Mouse (Mus musculus): ENCODE data around the gene Il11. TPM values are rescaled to one million over a fixed set of nuclear protein-coding genes. Genes with fewer than 3 reads are reported as not detected.
"Not testable (repeated sequence)": the region's sequence is repeated elsewhere in the genome, so short reads cannot be mapped to it uniquely, and the experiment has no call there.

Il11 gene
- polyA plus RNA-seq, 1 experiment from 2014 or later = 0.12 TPM

DNA sequence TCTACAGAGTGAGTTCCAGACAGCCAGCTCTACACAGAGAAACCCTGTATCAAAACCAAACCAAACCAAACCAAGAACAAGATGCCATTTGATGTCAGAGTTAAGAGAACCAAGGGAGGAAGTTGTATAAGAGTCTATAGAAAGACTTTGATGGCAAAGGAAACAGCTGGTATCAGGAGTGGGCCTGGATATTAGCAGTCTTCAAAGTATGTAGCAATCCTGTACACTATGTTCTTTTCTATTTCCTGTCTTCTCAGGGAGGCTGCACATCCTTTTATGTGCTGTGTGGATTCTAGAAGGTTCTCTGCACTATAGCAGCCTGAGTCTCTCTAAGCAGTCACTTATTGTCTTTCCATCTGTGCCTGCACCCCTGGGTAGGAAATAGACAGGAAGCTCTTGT lies 33.9 kb upstream of the Il11 start:
- no peak for ATAC-seq
- Histone ChIP-seq H3K4me2 (replicated peaks; ENCODE audit: low read depth) (no peak overlapping the region), H3K27ac (ENCODE audit: low read depth, low read length) (no peak overlapping the region), H3K9ac (ENCODE audit: low read depth, low read length) (no peak overlapping the region), H3K36me3 (ENCODE audit: control insufficient read depth, insufficient read depth) (no peaks in the 10 kb centered on the region; the same call in 1 of the 2 replicates), H3K4me1 (replicated peaks; ENCODE audit: control insufficient read depth, insufficient read depth, low read length) (no peaks in the 10 kb centered on the region), H3K9me3 (ENCODE audit: control insufficient read depth) (no peaks in the 10 kb centered on the region), H3K27me3 (replicated peaks; ENCODE audit: control insufficient read depth, insufficient read depth, low read length) (no peaks in the 10 kb centered on the region), H3K4me3 (ENCODE audit: low read depth, low read length) (no peak overlapping the region)
- no peak for TF ChIP-seq CTCF (IDR thresholded peaks at IDR 0.05; ENCODE audit: low read depth)

DNA sequence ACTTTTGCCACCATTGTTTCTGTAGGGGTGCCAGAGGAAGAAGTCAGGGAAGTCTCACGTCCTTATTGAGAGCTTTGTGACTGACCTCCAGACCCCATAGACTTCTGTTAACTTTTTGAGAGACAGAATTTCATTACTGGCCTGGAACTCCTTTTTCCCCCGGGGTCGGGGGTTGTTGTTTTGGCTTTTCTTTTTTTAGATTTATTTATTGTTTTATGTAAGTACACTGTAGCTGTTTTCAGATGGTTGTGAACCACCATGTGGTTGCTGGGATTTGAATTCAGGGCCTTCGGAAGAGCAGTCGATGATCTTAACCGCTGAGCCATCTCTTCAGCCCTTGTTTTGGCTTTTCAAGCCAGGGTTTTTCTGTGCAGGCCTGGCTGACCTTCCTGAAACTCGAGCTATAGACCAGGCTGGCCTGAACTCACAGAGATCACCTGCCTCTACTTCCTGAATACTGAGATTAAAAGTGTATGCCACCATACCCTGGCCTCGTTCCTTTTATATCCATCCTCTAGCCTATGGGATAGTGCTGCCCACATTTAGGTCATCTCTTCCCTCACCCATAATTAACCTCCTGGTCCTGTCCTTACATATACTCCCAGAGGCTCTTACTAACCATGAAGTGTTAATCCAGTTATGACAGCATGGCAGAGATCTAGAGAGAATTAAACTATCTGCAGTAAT lies 30.6 kb upstream of the Il11 start:
- no peaks in the 10 kb centered on the region for H3K27me3 ChIP-seq (replicated peaks; ENCODE audit: control insufficient read depth, insufficient read depth, low read length)
- WGBS = 17% methylated on average over 8 of the region's 8 CpGs
- ATAC-seq = no peak
- TF ChIP-seq CTCF (IDR thresholded peaks at IDR 0.05; ENCODE audit: low read depth) = no peak
- H3K36me3 ChIP-seq (ENCODE audit: control insufficient read depth, insufficient read depth) = peaks cover 6% of the 10 kb centered on the region
- H3K9ac ChIP-seq (ENCODE audit: low read depth, low read length) = peak overlapping the region; percentile 77
- peak overlapping the region; percentile 78 for H3K4me3 ChIP-seq (ENCODE audit: low read depth, low read length)
- peak overlapping the region; percentile 85 for H3K27ac ChIP-seq (ENCODE audit: low read depth, low read length)
- H3K4me1 ChIP-seq (replicated peaks; ENCODE audit: control insufficient read depth, insufficient read depth, low read length) = no peaks in the 10 kb centered on the region
- H3K9me3 ChIP-seq (ENCODE audit: control insufficient read depth) = no peaks in the 10 kb centered on the region
- H3K4me2 ChIP-seq (replicated peaks; ENCODE audit: low read depth) = peak overlapping the region; percentile 60

DNA sequence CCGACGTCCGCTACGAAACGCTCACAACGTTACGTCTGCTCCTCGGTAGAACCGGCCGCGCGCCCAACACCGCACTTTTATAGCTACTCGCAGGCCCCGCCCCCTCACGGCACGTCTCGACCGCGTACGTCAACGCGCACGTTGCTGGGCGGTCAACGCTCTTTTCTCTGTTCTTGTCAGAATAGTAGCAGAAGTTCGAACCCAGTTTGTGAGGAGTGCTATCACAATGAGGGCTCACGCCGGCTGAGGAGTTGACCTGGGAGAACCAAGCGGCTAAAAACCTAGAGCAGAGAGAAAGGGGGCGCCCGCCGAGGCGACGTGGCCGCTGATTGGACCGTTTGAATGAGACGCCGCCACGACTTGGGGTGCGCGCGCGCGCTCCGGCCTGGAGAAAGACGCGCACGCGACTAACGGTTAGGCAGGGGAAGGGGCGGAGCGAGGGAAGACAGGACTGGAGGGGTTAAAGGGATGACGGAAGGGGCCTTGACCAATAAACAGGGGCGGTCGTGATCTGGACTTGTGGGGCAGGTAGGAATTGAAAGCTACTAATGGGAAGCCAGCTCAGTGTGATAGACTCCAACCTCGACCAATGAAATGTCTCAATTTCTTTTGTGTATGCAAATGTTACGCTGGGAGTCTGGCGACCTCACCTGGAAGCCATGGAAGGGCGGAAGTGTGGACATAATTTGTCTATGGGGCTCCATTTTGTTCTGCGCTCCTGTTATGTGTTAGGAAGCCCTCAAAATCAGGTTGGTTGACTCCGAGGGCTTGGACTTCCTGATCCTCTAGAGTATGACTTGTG lies 29.8 kb upstream of the Il11 start, which contains the start of gene Ube2s:
Gene Ube2s (minus strand): TSS at position 288 of the 802 bp plus-strand sequence.
- peak within 1 kb of the TSS; percentile 78 for H3K4me3 ChIP-seq (ENCODE audit: low read depth, low read length)
- WGBS = under 1% methylated on average over 62 of the region's 62 CpGs
- peak; percentile 48 for TF ChIP-seq CTCF (IDR thresholded peaks at IDR 0.05; ENCODE audit: low read depth)
- no peaks in the 10 kb centered on the region for H3K9me3 ChIP-seq (ENCODE audit: control insufficient read depth)
- no peaks in the 10 kb centered on the region for H3K4me1 ChIP-seq (replicated peaks; ENCODE audit: control insufficient read depth, insufficient read depth, low read length)
- ATAC-seq = peak; percentile 99
- peak within 1 kb of the TSS; percentile 79 for H3K4me2 ChIP-seq (replicated peaks; ENCODE audit: low read depth)
- H3K27me3 ChIP-seq (replicated peaks; ENCODE audit: control insufficient read depth, insufficient read depth, low read length) = no peaks in the 10 kb centered on the region
- peaks cover 9% of the 10 kb centered on the region for H3K36me3 ChIP-seq (ENCODE audit: control insufficient read depth, insufficient read depth)
- H3K27ac ChIP-seq (ENCODE audit: low read depth, low read length) = peak within 1 kb of the TSS; percentile 85
- H3K9ac ChIP-seq (ENCODE audit: low read depth, low read length) = peak within 1 kb of the TSS; percentile 93

DNA sequence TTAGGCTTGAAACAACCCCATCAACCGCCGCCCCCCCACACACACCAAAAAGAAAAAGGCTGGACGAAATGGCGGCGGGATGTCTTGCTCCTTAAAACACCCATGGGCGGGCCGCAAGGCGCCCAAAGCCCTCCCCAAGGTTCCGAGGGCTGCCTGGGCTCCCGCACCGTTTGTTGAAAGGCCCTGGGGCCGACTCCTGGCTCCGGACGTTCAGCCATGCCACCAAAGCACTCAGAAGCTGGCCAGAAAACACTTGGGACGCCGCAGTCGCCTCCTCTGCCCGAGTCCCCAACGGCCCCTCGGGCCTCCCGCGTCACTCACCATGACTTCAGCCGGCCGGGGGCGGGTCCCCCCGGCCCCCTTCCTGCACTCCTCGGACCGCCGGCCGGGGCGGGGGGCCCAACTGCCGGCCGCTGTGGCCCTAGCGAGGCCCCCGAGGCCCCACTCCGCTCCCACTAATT lies 29.2 kb upstream of the Il11 start:
- Histone ChIP-seq H3K36me3 (ENCODE audit: control insufficient read depth, insufficient read depth) (peaks cover 14% of the 10 kb centered on the region), H3K9me3 (ENCODE audit: control insufficient read depth) (no peaks in the 10 kb centered on the region), H3K4me2 (replicated peaks; ENCODE audit: low read depth) (peak overlapping the region; percentile 79), H3K27ac (ENCODE audit: low read depth, low read length) (peak overlapping the region; percentile 85), H3K4me1 (replicated peaks; ENCODE audit: control insufficient read depth, insufficient read depth, low read length) (no peaks in the 10 kb centered on the region), H3K9ac (ENCODE audit: low read depth, low read length) (peak overlapping the region; percentile 93), H3K4me3 (ENCODE audit: low read depth, low read length) (peak overlapping the region; percentile 78), H3K27me3 (replicated peaks; ENCODE audit: control insufficient read depth, insufficient read depth, low read length) (no peaks in the 10 kb centered on the region)
- ATAC-seq = no peak; the same call in 1 of the 2 replicates
- TF ChIP-seq CTCF (IDR thresholded peaks at IDR 0.05; ENCODE audit: low read depth) = no peak
- WGBS = 2% methylated on average over 26 of the region's 36 CpGs

DNA sequence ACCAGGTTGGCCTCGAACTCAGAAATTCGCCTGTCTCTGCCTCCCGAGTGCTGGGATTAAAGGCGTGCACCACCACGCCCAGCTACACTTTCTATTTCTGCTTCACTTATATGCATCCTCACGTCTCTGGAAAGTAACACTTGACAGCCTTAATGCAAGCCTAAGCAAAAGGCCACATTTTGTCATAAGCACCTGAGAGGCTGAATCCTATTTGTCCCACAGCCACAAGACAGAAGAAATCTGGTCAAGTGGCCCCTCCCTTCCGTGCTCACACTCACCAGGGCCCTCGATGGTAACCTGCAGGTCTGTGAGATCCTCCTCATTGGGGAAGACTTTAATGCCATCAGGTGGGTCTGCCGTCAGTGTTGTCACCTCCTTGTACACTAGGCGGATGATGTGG lies 28.5 kb upstream of the Il11 start:
- peak overlapping the region; percentile 93 for H3K9ac ChIP-seq (ENCODE audit: low read depth, low read length)
- H3K27ac ChIP-seq (ENCODE audit: low read depth, low read length); H3K4me1 ChIP-seq (replicated peaks; ENCODE audit: control insufficient read depth, insufficient read depth, low read length); ATAC-seq; H3K9me3 ChIP-seq (ENCODE audit: control insufficient read depth); H3K27me3 ChIP-seq (replicated peaks; ENCODE audit: control insufficient read depth, insufficient read depth, low read length): not testable (repeated sequence)
- peak overlapping the region; percentile 79 for H3K4me2 ChIP-seq (replicated peaks; ENCODE audit: low read depth)
- WGBS = 14% methylated on average over 10 of the region's 10 CpGs
- H3K4me3 ChIP-seq (ENCODE audit: low read depth, low read length) = peak overlapping the region; percentile 78
- H3K36me3 ChIP-seq (ENCODE audit: control insufficient read depth, insufficient read depth) = peaks cover 16% of the 10 kb centered on the region

DNA sequence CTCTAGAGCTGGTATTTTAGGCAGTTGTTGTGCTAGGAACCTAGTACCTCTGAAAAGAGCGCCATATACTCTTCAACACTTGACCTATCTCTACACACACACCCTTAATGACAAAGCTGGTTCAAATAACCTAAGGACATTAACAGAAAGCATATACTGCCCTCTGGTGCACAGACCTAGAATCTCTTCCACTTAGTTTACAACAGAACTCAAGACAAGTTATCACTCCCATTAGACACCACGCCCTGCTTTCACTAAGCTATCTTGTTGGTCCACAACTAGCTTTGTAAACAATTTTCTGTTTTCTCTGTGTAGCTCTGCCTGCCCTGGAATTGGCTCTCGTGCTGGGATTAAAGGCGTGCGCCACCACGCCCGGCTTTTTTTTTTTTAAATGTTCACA lies 24.1 kb upstream of the Il11 start:
- Histone ChIP-seq H3K27ac (ENCODE audit: low read depth, low read length) (no peak overlapping the region), H3K4me3 (ENCODE audit: low read depth, low read length) (no peak overlapping the region), H3K4me2 (replicated peaks; ENCODE audit: low read depth) (no peak overlapping the region), H3K27me3 (replicated peaks; ENCODE audit: control insufficient read depth, insufficient read depth, low read length) (no peaks in the 10 kb centered on the region), H3K9ac (ENCODE audit: low read depth, low read length) (no peak overlapping the region), H3K36me3 (ENCODE audit: control insufficient read depth, insufficient read depth) (peaks cover 30% of the 10 kb centered on the region), H3K9me3 (ENCODE audit: control insufficient read depth) (no peaks in the 10 kb centered on the region), H3K4me1 (replicated peaks; ENCODE audit: control insufficient read depth, insufficient read depth, low read length) (no peaks in the 10 kb centered on the region)
- WGBS = 75% methylated on average over 7 of the region's 7 CpGs
- peak; percentile 84 for TF ChIP-seq CTCF (IDR thresholded peaks at IDR 0.05; ENCODE audit: low read depth)
- no peak for ATAC-seq

All from intestine, postnatal 0 days (tissue).